Mouse (Mus musculus): ENCODE results near the gene Npl. TPM values are rescaled to one million over a fixed set of nuclear protein-coding genes. Genes with fewer than 3 reads are reported as not detected.
"Not testable (repeated sequence)": the region's sequence is repeated elsewhere in the genome, so short reads cannot be mapped to it uniquely, and the experiment has no call there.

Npl gene
- total RNA-seq, 2 experiments from 2014 or later = 1.6 to 2.2 TPM

DNA sequence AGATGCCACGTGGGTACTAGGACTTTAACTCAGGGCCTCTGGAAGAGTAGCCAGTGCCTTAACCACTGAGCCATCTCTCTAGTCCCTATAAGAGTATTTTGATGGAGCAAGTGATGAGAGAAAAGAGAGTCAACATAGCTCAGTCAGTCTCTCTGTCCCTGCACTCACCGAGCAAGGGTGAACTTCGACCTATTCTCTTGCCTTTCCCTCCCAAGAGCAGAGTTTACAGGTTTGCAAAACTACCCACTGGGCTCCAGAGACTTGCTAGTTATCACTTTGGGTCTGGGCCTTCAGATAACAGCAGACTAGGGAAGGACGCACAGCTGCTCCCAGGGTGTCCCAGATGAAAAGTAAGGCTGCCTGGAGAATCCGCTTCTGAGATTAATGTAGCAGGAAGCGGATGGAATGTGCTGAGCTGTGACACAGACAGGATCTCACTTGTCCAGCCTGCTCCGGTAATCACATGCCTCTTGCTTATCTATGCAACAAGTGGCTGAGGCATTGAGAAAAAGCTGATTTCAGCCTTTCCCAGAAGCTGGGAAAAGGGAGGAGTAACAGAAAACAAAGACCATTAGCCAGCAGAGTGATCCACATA lies 7.0 kb downstream of the Npl start:
- peak; percentile 48 to 73 for DNase-seq

GRCm38 (mm10) chr1:153540753-153541152 lies 9.1 kb downstream of the Npl start:
- DNase-seq = no peak

- DNase-seq = no peak
Measured at GRCm38 (mm10) chr1:153539739-153540333, 10.0 kb downstream of the Npl start.

- DNase-seq = peak; percentile 22 to 53
Measured at GRCm38 (mm10) chr1:153535611-153536010, 14.2 kb downstream of the Npl start.

- not testable (repeated sequence) for DNase-seq
Measured at GRCm38 (mm10) chr1:153532896-153533295, 16.9 kb downstream of the Npl start.

DNA sequence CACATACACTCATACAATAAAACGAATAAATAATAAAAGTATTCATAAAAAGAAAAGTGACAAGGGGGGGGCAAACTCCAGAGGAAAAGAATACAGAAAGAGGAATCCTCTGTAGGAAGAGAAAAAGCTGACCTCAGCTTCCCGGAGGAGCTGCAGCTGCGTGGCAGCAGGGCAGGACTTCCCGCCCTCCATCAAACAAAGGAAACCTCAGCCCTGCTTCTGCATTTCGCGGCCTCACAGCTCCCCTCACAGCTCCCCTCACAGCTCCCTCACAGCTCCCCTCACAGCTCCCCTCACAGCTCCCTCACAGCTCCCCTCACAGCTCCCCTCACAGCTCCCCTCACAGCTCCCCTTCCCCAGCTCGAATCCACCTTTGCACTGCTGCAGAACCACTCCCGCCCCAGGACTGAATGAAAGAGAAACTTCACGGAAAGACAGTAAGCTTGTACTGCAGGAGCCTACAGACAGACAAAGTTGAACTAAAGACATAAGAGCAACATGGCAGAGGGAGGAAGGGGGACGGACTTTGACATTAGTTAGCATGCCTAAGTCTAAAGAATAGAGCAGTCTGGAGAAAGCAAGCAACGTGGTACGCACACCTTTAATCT lies 17.5 kb downstream of the Npl start:
- DNase-seq = peak; percentile 14 to 56

- no peak for DNase-seq
Measured at GRCm38 (mm10) chr1:153531677-153532233, 18.1 kb downstream of the Npl start.

GRCm38 (mm10) chr1:153522116-153522515 lies 27.7 kb downstream of the Npl start:
- DNase-seq = no peak

DNA sequence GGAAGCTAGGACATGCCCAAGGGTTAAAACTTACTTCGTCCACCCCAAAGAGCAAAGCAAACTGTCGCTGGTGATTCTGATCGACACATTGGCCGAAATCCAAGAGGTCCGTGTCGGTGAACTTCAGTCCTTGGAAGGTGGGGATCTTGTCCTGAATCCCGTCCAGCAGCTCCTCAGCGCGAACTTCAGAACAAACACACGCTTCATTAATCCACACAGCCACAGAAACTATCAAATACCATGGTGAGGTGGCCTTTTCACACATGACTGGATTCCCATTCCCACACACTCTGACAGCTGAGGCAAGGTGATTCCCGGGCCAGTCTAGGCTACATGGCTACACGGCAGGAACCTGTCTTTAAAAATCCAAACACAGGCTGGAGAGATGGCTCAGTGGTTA lies 34.5 kb downstream of the Npl start:
- no peak for DNase-seq

- DNase-seq = no peak
Measured at GRCm38 (mm10) chr1:153510330-153511009, 39.4 kb downstream of the Npl start.

GRCm38 (mm10) chr1:153509569-153509968 lies 40.3 kb downstream of the Npl start:
- DNase-seq = not testable (repeated sequence)

- no peak for DNase-seq
Measured at GRCm38 (mm10) chr1:153509012-153509411, 40.8 kb downstream of the Npl start.

- peak in 1 of 2 experiments; percentile 58 for DNase-seq
Measured at GRCm38 (mm10) chr1:153506266-153506665, 43.6 kb downstream of the Npl start.

DNA sequence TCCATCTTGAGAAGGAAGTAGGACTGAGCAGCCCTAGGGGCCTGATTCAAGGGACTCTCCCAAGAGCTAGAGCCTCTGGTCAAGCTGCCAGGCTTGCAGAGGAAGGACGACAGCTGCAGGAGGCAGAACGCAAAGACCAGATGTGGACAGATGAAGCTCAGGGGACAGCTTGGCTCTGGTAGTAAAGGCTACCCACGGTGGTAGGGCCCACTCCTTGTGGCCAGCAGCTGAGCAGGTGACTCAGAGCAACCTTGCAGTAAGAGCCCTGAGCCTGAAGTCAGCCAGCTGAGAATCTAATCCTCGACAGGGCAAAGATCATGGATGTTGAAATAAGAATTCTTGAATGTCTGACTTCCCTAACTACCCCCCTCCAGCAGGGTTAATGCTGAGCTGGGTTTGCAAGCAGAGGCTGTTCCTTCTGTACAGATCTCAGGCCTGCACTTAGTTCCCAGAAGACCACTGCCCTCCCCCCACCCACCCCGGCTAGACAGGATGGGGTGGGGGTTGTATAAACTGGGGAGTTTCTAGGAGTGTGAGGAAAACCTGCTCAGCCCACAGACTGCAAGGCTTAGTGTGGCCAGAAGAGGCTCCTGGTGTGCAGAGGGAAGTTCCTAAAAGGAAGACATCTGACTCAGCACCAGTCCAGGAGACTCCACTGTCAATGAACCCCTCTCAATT lies 48.1 kb downstream of the Npl start:
- peak in 1 of 2 experiments; percentile 63 for DNase-seq

DNA sequence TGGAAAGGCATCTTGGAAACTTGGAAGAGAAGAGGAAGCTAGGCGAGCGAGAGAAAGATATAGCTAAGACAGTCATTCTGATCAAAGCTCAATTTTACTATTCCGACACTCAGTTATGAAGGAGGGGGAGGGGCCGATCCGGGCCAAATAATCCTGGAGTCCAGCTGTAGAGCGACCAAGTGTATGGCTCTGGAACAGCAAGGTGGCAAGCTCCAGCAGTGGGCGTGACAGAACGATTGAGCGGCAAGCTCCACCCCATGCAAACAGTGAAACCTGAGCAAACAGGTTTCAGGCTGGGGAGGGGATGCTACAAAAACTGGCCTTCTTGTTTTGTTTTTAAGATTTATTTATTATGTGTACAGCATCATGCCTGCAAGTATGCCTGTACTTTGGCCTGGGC lies 49.8 kb downstream of the Npl start:
- DNase-seq = no peak

DNA sequence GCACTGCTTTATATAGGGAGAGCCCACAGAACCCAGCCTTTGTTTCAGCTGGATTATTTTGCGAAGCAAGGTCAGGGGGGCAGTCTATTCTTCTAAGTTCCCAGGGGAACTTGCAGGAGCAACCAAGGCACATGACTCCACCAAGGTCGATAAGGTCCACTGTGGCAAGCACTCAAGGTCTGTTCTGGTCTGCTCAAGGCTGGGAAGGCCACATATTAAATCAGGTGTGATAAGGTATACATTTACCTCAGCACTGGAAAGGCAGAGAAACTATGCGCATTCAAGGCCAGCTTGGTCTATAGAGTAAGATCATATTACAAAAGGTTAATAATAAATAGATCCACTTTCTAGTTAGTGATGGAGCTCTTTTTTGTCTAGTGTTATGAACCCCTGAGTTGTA lies 53.8 kb downstream of the Npl start:
- DNase-seq = no peak

- DNase-seq = peak in 1 of 2 experiments; percentile 21
Measured at GRCm38 (mm10) chr1:153493931-153494330, 55.9 kb downstream of the Npl start.

GRCm38 (mm10) chr1:153493338-153493737 lies 56.5 kb downstream of the Npl start:
- no peak for DNase-seq

DNA sequence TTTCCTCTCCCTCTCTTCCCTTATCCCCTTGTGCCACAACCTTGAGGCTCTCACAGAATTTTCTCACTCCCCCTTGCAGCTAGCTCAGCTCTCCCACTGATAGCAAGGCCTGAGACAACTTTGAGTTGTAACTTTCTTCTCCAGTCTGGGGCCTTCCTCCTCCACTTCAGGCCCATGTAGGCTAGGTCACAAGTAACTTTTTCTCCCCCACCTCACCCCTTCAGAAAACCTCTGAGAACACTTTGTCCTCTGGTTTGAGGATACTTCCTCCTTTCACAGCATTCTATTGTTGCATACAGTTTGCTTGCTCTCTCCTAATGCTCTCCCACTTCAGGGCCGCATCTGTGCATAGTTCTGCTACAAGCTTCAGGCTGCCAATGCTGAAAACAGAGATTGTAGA lies 58.0 kb downstream of the Npl start:
- peak in 1 of 2 experiments; percentile 54 for DNase-seq

DNA sequence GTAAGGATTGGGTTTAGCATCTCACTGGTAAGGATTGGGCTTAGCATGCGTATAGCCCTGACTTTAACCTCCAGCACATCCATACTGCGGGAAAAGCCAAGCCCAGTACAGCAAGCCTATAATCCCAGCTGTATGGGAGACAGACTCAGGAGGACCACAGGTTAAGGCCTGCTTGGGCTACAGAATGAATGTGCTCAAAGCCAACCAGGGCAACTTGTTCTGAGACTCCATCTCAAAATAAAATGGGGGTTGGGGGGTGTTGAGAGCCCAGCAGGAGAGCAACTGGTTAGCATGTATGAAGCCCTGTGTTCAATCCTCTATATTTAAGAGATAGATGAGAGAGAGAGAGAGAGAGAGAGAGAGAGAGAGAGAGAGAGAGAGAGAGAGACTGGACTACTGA lies 58.5 kb downstream of the Npl start:
- no peak for DNase-seq

DNA sequence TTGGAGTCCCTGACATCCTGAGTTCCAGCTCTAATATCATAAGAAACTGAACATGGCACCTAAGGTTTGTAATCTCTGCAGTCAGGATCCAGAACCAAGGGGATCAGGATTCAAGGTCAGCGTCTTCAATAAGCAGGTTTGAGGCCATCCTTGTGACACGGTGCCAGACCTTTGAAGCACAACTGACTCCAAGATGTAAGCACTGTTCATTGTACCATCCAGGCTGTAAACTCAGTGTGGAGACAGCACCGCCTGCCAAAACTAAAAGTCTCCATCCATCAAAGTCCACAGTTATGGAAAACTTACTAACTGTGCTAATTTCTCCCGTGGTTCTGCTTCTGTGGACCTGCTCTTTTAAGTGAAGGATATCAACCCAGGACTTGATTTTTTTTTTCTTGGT lies 59.9 kb downstream of the Npl start:
- DNase-seq = no peak

DNA sequence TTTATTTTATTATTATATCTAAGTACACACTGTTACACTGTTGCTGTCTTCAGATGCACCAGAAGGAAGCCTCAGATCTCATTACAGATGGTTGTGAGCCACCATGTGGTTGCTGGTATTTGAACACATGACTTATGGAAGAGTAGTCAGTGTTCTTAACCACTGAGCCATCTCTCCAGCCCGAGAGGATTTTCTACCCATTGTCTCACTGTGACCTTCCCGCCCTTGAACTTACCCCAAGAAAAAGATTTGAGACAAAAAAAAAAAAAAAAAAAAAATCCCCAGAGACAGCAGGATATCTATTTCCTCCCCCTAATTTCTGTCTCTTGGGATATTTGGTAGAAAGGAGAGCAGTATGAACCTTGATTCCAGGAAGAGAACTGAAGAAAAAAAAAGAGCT lies 60.3 kb downstream of the Npl start:
- no peak for DNase-seq
